In the genomic region with DNA sequence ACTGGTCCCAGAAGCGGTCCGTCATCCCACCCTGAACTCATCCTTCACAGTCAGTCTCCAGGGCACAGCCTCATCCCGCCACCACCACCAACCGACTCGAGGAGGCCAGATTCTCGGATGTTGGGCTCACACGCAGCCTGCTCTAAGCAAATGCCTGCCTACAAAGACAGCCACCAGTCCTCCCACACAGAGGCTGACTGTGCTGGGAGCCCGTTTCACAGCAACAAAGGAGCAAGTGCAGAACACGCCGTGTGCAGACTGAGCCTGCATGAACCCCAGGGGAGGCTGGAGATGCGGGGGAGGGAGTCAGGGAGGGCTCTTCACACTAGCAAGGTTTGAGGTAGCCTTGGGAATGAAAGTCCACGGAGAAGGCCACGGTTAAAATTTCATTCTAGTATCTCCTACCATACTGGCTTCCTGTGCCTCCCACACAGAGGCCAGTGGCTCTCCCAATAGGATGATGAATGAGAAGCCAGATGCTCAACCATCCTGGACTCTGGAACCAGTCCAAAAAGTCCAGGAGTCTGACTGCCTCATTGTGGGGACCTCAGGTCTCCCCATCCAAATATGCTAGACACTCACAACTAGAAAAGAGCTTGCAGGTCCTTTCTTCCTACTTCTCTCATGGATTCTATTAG, we compare ENCODE assay signal across 9 mouse cellular contexts. TPM values are rescaled to one million over a fixed set of nuclear protein-coding genes. Genes with fewer than 3 reads are reported as not detected.
A peak's percentile ranks its signal among the peaks of the same experiment; 100 is the strongest.
DNase-seq lines count a peak whose midpoint lies in the region; TF ChIP-seq lines count a peak whose summit lies in the region.
"Had no signal": no experiment of that assay in that cellular context is flagged by ENCODE, and none has a peak within 500 bp of the region (broad histone marks: within the 10 kb centered on the region; RNA-seq: fewer than 3 reads in every experiment).

No protein-coding gene starts in this region.

- no peaks in the 10 kb centered on the region for H3K27me3 ChIP-seq in kidney, adult 2 months (replicated peaks; ENCODE audit: control insufficient read depth, insufficient read depth, low read length)

- TF ChIP-seq CTCF in kidney, adult 2 months (conservative IDR thresholded peaks at IDR 0.05; ENCODE audit: insufficient read depth, insufficient read length, low read depth, low read length), result no peak

- H3K27ac ChIP-seq in kidney, adult 2 months (ENCODE audit: insufficient read depth, low read depth, low read length), result no peak overlapping the region

- no peaks in the 10 kb centered on the region for H3K36me3 ChIP-seq in kidney, adult 2 months (ENCODE audit: control insufficient read depth, insufficient read depth, low read length)

- WGBS in kidney, adult 2 months, result 44% methylated on average over 13 of the region's 13 CpGs

- TF ChIP-seq POLR2A in kidney, adult 2 months (IDR thresholded peaks at IDR 0.05; ENCODE audit: low read depth, low read length), result no peak

- DNase-seq in kidney, postnatal 4 days, result peak; percentile 16 to 38
- no peak for DNase-seq in kidney, adult 2 months
- DNase-seq in frontal cortex, postnatal 36 days (ENCODE audit: low spot score in 2 of 2), result peak; percentile 80
- peak; percentile 77 to 79 for DNase-seq in layer of hippocampus, postnatal 36 days
- peak; percentile 82 to 85 for DNase-seq in right cerebral cortex, adult 2 months (ENCODE audit: low spot score in 2 of 2)
- no peak for DNase-seq in ovary, postnatal 14 days (ENCODE audit: low spot score)
- DNase-seq in urinary bladder, postnatal 36 days (ENCODE audit: low spot score in 2 of 2), result no peak
- no peak for DNase-seq in adrenal gland, adult 18-20 months (ENCODE audit: low spot score in 2 of 2)
- DNase-seq: lung, postnatal 36 days had no signal

- H3K4me1 ChIP-seq in kidney, adult 2 months (ENCODE audit: control insufficient read depth, insufficient read depth, low read length), result no peaks in the 10 kb centered on the region

- no peak overlapping the region for H3K4me3 ChIP-seq in kidney, adult 2 months (ENCODE audit: insufficient read depth, low read depth, low read length)

RNA-seq across cellular contexts. Expression of gene Kalrn, which starts 59.3 kb away (rescaled TPM):
- polyA plus RNA-seq in kidney, adult 2 months (2012; rRNA removed), result 8.5 and 8.6 TPM in 2 replicates
- 100 to 1,000 TPM; 472 to 547 TPM for total RNA-seq in layer of hippocampus, postnatal 36 days (2021)
- 10 to 100 TPM in 1 of 2 experiments, 1 to 10 TPM in 1; 7.2 to 10.4 TPM for total RNA-seq in adrenal gland, adult 18-20 months (2021)

Comparison
In these comparisons a context has a peak if more than half of its experiments do, and no peak if none do; other contexts are left out.
1. DNase-seq: peak in kidney, postnatal 4 days (2 of 2), frontal cortex, postnatal 36 days (2 of 2), layer of hippocampus, postnatal 36 days (2 of 2) and right cerebral cortex, adult 2 months (2 of 2); none in kidney, adult 2 months (single experiment), ovary, postnatal 14 days (single experiment), urinary bladder, postnatal 36 days (0 of 2) and adrenal gland, adult 18-20 months (0 of 2).
2. RNA of gene Kalrn, which starts 59.3 kb away (total RNA-seq): 472 to 547 TPM in layer of hippocampus, postnatal 36 days; 7.2 to 10.4 TPM in adrenal gland, adult 18-20 months; every median in the first group is over 10 times any median in the second.